Mouse (Mus musculus): Measurements from ENCODE around the gene Stk10.

The Stk10 gene

DNA sequence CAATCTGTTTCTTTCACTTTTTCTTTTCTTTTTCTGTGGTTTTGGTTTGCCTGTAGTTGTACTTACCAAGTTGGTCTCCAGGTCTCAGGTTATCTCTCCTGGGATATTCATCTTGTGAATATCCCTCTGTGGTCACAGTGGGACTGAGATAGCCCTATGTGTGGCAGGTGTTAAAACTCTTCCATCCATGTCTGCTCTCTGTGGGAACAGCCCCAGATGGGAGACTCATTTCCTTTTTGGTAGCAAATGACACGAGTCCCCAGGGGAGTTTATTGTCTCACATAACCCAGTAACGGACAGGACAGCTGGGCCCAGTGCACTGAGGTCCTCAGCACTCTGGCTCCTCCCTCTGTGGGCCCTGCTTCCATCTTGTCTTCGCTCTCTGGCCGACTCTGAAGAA is 17.0 kb downstream of the Stk10 start:
- ATAC-seq (ENCODE audit: low TSS enrichment) = no peak

DNA sequence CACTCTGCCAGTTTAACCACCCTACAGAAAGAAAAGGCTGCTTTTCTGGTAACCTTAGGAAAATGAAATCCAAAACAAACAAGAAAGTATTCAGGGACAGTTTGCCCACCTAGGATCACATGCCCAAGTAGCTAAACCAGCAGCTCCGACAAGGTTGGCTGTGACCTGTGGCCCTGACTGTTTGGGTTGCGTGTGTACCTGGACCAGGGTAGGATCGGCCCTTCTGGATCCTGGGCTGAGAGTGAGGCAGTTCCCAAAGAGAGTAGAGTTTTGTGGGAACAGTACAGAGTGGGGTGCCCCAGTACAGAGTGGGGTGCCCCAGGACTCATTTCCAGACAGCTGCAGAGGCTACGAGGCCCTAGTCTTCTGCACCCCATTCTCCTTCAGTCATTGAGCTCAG is 18.0 kb downstream of the Stk10 start:
- ATAC-seq (ENCODE audit: low TSS enrichment) = no peak

DNA sequence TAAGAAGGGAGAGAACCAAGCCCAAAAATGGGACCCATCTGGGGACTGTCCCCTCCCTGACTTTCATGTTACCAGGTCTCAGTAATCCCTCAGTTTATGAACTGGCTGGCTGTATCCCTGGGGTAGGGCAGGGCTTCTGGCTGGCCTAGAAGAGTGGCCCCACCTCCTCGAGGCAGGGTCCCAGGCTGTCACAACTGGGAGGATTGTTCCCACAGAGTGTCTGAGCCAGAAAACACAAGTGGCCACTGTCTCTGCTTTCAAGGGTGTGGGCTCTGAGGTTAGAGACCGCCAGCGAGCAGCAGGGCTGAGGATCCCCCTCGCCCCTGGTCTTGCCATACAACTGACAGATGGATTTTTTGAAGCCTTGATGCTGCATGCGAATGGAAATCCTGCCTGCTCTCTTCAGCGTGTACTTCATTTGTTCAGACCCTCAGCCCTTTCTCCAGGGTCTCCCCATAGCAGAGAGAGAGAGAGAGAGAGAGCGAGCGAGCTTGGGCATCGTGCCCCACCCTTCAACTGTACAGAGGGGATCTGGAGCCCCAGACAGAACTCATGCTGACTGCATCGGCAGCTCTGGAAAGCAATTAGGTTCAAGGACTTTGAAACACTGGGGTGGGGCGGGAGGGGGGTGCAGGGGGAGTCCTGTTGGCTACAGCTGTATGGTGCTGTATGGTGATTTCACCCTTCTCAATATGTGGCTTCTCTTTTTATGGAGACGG is 18.6 kb downstream of the Stk10 start:
- ATAC-seq (ENCODE audit: low TSS enrichment) = 0 out of 2 replicates have a peak, but pooled peaks have one; percentile 38

DNA sequence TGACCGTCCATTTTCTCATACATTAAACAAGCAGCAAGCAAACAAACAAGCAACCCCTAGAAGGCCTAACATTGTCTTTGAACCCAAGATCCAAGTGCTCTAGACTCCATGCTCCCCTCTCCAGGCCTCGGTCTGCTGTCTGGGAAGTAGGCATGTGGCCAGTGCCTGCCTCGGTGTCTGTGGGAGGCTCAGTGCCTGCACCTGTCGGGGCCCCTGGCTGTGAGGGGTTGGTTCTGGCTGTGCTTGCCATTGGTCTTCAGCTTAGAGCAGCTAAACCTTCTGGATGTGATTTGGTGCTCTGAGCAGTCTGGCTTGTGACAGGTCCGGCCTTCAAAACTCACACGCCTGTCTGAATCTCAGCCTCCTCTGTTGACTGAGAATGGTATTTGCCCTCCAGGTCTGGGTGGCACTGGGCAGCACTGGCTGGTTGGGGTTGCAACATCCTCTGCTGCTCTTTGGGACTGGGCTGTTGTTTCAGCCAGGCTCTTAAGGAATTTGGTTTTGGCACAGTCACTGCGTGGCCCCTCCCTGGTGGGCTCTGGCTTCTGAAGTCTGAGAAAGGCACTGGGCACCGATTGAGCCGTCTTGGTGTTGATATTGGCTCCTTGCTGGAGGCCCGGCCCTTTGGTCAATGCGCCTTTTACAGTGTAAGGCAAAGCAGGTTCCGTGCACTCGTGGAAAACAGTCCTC is 19.4 kb downstream of the Stk10 start:
- no peak for ATAC-seq (ENCODE audit: low TSS enrichment)

DNA sequence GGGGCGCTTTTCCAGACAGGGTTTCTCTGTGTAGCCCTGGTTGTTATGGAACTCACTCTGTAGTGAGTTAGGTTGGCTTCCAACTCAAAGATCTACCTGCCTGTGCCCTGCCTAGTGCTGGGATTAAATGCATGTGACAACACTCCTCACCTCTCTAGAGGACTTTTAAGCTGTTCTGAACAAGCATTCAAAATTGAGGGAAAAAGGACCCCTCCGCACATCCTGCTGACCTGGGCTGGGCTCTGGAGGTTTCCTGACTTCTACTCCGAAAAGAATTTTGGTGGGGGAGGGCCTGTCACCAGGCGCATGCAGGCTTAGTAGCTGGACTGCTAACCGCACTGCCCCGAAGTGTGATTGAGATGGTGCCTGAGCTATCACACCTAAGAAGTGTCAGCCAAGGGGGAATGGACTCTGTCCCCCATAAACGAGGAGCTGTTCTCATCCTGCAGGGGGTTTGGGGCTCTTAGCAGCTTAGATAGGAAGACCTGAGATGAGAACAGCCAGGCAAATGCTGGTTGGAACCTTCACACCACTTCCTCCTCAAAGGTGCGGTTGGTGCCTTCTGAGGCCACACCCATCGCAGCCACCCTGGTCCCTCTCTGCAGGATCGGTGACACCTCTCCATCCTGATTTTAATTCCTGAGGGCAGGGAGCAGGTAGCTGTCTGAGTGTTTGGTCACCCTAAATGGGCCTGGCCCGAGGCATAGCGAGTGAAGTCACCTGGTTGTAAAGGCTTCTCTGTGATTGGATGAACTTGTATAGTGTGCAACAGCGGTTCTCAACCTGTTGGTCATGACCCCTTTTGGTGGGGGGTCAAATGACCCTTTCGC is 20.4 kb downstream of the Stk10 start:
- no peak for ATAC-seq (ENCODE audit: low TSS enrichment)

DNA sequence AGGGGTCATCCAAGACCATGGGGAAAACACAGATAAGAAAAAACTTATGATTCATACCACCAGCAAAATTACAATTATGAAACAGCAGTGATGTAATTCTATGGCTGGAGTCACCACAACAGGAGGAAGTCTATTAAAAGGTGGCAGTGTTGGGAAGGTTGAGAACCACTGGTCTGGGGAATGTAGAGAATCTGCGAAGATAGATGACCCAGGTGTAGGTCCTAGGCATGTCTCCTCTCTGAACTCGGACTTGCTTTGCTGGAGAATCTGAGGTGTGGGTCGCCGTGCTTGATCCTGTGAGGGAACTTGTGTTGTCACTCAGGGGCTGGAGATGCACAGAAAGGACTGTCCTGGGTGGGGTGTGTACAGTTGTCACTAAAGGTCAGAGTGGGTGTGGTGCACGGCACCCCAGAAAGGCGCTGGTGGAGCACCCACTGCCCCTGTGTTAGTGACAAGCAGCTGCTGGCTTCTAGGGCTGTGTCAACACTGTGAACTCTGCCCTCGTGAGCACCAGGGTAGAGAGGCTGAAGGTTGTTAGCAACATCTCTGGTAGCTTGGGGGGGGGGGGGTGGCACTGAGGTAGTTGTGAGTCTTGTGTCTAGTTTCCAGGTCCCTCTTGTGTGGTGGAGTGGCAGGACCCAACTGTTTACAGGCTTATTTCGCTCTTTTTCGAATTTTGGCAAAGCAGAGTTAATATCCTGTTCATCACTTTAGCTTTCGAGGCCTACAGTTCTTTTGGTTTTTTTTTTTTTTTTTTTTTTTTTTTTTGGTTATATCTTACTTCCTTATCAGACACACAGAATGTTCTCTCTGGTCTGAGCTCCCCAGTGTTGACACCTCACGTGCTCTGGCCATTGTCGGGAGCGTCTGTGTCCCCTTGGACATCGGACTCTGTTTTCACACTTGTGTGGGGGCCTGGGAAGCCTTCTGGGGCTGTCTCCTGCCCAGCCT is 21.3 kb downstream of the Stk10 start:
- ATAC-seq (ENCODE audit: low TSS enrichment) = no peak

DNA sequence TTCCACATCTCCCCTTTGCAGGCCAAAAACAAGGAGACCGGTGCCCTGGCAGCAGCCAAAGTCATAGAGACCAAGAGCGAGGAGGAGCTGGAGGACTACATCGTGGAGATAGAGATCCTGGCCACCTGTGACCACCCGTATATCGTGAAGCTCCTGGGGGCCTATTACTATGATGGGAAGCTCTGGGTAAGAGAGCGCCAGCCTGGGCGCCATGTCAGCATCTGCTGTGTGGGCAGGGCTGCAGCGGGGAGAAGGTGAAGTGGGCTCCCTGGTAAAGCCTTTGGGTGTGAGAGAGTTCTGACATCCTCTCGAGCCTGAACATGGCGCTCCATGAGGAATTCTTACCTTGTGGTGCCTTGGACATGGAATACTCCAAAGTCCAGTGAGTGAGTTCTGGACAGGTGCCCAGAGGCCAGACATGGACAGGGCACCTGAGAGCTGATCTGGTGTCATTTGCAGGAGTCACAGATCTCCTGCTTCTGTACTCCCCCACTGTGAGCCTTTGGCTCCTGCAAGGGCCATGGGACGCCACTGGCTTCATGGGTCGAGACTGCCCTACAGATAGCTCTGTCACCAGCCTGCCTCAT is 22.1 kb downstream of the Stk10 start:
- ATAC-seq (ENCODE audit: low TSS enrichment) = no peak

DNA sequence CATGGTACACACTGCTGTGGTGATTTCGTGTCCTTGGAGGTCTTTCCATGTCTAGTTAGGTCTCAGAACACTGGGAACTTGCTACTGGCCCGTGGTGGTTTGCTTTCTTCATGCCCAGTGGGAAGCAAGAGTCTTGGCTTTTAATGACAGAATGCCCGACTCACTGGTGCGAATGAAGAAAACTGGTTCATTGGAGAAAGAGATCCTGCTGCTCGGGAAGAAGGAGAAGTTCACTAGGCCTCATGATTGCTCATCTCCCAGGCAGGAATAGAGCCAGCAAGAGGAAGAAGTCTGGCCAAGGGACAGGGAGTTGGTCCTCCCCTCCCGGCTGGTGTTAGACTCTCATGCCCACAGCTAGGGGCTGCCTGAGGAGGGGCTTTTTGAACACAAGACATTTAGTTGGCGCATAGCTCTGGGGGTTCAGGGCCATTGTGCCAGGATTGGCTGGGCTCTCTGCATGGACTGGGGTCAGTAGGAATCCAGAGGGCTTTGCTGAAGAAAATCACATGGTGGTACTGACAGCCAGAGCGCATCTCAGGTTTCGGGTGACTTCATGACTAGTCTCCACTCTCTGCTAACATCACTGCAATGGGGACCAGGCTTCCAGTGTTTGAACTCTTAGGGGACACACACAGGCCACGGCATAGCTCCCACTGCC is 23.4 kb downstream of the Stk10 start:
- no peak for ATAC-seq (ENCODE audit: low TSS enrichment)

DNA sequence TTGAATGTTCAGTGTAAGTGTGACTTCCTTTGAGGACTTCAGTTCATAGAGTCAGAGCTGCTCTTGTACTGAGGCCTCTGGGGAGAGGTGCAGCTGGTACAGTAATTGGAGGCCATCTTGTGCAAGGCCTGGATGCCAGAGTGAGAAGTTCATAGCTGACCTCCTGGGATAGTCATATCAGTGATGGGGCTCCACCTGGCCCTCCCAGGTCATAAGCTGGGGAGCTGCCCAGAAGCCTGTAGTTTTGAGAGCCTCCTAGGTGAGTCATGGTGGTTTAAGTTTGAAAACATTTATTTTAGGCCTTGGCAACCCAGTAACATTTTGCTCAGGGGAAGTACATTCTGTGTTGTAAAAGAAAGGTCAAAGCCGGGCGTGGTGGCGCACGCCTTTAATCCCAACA is 24.9 kb downstream of the Stk10 start:
- ATAC-seq (ENCODE audit: low TSS enrichment) = no peak

DNA sequence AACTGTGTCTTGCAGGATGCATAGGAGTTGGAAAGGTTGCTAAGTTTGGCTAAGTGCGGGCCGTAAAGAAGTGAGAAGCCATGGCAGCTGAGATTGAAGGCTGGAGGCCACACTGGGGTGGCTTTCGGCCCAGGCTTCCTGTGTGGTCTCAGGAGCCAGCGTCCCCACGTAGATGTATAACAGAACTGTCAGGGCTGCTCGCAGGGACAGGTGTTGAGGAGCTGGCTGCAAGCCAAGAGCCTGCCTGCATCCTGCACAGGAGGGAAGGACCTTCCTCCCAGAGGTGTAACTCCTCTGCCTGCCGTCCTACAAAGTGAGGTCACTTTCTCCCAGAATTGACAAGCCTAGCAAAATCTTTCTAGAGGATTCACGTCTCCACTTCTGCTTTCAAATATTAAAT is 25.6 kb downstream of the Stk10 start:
- no peak for ATAC-seq (ENCODE audit: low TSS enrichment)

DNA sequence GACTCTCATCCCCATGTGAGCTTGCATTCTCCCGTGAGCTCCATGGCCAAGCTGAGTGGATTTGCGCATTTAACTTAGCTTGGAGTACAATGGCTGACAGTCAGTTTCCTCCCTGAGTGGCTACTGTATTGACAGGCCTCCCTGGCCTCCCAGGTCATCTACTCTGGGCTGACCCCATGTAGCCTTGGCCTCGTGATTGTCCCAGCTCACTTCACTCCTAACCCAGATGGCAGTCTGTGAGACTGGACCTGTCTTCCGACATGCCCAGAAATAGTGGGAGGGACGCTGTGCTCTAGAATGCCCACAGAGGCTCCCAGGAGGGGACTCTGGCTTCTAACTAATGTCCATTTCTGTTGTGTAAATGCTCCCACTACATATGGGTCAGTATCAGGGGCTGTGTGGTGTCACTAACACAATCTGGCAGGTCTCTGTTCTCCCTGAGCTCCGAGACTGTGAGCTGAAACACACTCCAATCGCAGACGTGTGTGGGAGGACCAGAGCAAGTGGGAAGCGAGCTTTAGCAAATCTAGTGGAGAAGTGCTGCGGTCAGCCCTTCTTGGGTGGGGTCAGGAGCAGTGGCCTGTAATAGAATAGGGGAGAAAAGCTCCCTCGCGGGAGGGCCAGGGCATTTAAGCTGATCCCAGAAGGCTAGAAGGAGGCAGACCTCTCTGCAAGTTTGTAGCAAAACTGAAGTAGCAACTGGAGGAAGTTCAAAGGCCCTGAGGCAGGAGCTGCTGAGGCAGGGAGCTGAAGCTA is 27.1 kb downstream of the Stk10 start:
- no peak for ATAC-seq (ENCODE audit: low TSS enrichment)

DNA sequence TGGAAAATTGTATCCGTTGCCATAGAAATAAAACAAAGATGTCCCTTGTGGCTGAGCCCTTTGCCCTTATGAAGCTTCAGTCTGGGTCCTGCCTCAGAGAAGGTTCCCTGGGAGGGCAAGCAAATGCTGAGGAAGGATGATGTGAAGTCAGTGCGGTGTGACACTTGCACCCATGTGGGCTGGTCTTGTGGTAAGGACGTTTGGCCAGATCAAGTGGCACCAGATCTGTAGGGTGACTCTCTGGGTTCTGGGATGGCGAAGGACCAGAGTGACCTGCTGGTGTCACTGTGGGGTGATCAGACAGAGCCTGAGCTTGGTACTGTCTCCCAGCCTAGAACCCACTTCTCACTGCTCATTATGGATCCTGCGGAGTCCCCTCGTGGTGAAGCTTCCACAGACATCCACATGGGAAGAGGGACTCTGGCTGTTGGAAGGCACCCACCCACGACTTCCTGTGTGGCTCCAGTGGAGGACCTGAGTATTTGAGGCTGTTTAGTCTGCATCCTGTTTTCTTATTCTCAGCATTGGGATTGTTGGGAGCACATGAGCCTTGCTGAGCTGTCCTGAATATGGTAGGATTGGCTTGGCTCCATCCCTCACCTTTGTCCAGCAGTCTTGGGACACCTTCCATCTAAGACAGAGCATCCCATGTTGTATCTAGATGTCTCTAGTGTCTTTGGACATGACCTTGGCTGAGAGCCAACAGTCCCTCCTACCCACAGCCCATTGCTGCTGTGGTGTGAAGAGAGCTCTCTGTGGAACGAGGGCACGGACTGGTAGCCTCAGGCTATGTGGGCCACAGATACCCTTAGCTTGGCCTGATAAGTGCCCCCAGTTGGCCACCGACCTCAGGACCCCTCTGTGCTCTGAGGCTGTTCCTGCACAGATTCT is 28.6 kb downstream of the Stk10 start:
- ATAC-seq (ENCODE audit: low TSS enrichment) = no peak

DNA sequence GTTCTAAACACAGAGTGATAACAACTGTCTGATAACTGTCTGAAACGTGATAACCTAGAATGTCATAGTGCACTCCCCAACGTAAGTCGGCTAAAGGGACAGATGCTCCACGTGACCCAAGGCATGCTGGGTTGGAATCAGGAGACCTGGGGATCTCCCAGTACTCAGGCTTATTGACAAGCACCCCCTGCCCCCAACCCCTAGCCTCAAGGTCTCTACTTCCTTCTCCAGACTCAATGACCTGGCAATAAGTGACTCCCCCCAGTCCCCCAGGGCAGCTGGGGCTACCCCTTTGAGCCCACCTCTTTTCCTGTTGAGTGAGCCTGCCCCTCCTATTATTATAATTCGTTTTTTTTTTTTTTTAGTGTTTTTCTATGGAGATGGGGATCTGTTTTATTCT is 29.6 kb downstream of the Stk10 start:
- ATAC-seq (ENCODE audit: low TSS enrichment) = no peak

DNA sequence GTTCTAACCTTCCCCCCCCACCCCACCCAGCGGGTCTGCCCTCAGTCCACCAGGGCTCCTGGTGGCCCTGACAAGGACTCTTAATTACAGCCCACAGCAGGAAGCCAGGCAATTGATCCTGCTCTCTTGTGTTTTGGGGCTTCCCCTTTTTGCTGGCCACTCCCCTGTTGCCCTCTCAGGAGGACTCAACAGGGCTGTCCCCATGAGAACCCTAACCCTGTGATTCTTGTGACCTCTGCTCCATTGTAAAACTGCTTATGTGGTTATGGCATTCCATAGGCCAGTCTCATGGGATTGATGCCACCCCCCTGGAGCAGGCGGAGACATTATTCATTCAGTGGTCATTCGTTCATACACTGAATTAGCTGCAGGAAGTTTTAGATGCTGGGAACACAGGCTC is 30.6 kb downstream of the Stk10 start:
- ATAC-seq (ENCODE audit: low TSS enrichment) = no peak

DNA sequence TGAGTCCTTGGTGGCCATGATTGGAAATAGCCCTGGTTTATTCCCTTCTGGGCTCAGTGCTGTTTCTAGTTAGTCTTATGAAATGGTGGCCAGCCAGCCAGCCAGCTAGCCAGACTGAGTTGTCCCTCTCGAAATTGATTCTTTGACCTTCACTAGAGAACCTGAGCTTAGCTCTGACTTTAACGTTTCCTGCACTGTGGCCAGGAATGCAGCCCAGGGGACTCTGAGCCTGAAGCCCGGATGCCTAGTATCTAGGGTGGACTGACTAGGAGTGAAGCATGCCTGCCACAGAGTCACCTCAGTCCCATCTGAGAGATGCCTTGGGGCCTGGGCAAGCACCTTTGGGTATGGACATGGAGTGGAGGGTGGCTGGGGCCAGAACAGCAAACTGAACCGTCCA is 31.5 kb downstream of the Stk10 start:
- no peak for ATAC-seq (ENCODE audit: low TSS enrichment)

DNA sequence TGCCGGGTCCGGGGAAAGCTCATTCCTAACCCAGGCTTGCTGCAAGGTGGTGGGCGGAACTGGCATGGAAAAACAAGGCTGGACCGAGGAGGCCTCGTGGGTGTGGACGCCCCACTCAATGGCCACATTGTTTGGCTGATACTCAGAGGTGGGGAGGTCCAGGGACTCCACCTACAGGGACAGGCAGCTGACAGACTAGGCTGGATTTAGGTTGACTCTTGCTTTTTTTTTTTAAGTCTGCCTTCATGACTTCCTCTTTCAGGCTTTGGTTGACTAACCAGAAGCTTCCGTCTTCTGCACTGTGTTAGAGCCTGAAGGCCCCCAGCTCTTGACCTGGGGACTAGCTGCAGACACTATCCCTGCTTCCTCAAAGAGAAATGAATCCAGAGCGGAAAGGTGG is 32.0 kb downstream of the Stk10 start:
- ATAC-seq (ENCODE audit: low TSS enrichment) = no peak

DNA sequence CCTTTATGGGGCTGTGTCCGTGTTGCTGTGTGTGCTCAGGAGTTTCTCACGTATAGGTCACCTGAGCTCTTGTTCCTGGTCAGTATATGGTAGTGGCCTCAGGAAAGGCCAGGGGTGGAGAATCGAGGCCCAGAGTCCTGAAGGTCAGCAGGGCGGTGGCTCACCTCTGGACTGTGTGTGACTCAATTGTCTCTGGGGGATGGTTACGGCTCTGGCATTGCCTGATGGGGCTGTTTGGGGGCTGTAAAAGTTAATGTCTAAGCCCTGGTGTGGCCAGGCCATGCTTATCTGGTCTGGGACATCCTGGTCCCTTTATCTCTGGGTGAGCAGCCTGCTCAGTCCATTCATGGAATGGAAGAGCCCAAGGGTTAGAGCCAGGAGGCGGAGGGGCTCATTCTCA is 33.1 kb downstream of the Stk10 start:
- no peak for ATAC-seq (ENCODE audit: low TSS enrichment)

DNA sequence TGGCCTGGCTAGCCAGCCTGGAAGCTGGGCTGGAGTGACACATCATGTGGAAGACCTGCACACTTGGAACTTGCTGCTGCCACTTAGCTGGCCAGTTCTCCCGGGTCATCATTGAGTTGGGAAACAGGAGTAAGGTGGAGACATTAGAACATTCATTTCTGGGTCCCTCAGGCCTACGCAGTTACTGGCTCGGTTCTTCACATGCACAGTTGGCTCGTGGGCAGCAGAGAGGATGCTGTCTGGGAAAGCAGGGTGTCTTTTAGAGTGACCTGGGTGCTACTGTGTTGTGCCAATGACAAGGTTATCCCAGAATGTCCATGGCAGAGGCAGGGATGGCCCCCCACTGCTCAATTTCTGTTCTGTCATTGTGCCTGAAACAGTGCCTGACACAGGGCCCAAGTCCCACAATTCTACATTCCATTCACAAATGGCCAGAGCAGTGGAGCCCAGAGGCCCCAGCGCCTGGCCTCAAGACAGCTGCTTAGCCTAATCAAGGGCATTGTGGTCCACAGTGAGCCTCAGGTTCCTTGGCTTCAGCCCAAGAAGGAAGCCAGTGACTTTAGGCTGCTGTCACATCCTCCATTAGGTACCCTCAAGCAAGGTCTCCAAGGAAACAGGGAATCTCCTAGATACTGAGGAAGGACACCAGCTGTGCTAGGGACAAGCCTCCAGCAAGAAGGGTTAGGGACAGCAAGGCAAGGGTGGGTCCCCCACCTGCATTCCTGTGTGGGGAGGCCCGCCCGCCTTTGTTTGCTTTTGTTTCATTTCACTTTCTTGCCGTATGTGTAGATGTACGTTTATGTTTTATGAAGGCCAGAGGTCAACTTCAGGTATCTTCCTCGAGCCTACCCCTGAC is 34.1 kb downstream of the Stk10 start:
- peak; percentile 57 for ATAC-seq (ENCODE audit: low TSS enrichment)

Data from frontal cortex, adult (tissue).